Mouse (Mus musculus) forebrain, embryonic 11.5 days (tissue): ENCODE data around the gene Gng12. TPM values are rescaled to one million over a fixed set of nuclear protein-coding genes. Genes with fewer than 3 reads are reported as not detected.

Source experiments
- ATAC-seq: fragments of 200-750 bp; cut with Nextera tagmentation; replicated peaks from 2 replicates; pipeline ENCODE4 v1.8.0; 2017; ENCODE audit warnings: moderate TSS enrichment; ENCODE audit not compliant: low FRiP score
- DNase-seq: peaks from one replicate; pipeline ENCODE4 v3.0.0-alpha.2; 2017; ENCODE audit warnings: low spot score
- H3K27ac ChIP-seq: fragments of 300-500 bp; sonication (generic); 2 replicates; pipeline ENCODE4 v1.5.1; 2014; ENCODE audit warnings: low read depth, low read length
- H3K27me3 ChIP-seq: fragments of 300-500 bp; sonication (generic); 2 replicates; pipeline ENCODE4 v1.6.1; 2014; ENCODE audit warnings: mild to moderate bottlenecking, low read length, mixed read lengths; ENCODE audit not compliant: control insufficient read depth, insufficient read depth
- H3K36me3 ChIP-seq: fragments of 300-500 bp; sonication (generic); 2 replicates; pipeline ENCODE4 v1.6.1; 2014; ENCODE audit warnings: mild to moderate bottlenecking, low read length, moderate library complexity, mixed read lengths; ENCODE audit not compliant: control insufficient read depth, insufficient read depth
- H3K4me1 ChIP-seq: fragments of 300-500 bp; sonication (generic); replicated peaks from 2 replicates; pipeline ENCODE4 v1.6.1; 2014; ENCODE audit warnings: low read length, mixed read lengths; ENCODE audit not compliant: control insufficient read depth, insufficient read depth
- H3K4me2 ChIP-seq: fragments of 300-500 bp; sonication (generic); 2 replicates; pipeline ENCODE4 v1.6.1; 2014; ENCODE audit warnings: low read depth, mild to moderate bottlenecking, low read length, moderate library complexity, mixed read lengths; ENCODE audit not compliant: severe bottlenecking
- H3K4me3 ChIP-seq: fragments of 300-500 bp; sonication (generic); 2 replicates; pipeline ENCODE4 v1.5.1; 2014; ENCODE audit warnings: low read depth, low read length
- H3K9ac ChIP-seq: fragments of 300-500 bp; sonication (generic); 2 replicates; pipeline ENCODE4 v1.6.1; 2014; ENCODE audit warnings: low read length
- H3K9me3 ChIP-seq: fragments of 300-500 bp; sonication (generic); 2 replicates; pipeline ENCODE4 v1.6.1; 2016; ENCODE audit warnings: low read length, mixed read lengths; ENCODE audit not compliant: control insufficient read depth
- WGBS: fragments of 180-500 bp; shearing (Covaris S2); extraction: QIAGEN DNeasy Blood & Tissue Kit; methylation state at CpG from one replicate; pipeline ENCODE4 v1.1.7; 2014; 5-methylcytosine and 5-hydroxymethylcytosine counted together
- polyA plus RNA-seq: library from polyadenylated mRNA; unstranded; fragments of >200 nt; fragmentation: Nextera tagmentation; extraction: Ambion mirVana; gene quantifications from 2 replicates; pipeline ENCODE4 v1.2.1, GENCODE M21; 2014

The Gng12 gene
- polyA plus RNA-seq, 1 experiment from 2014 or later, result 46.2 TPM

GRCm38 (mm10) chr6:66985500-66985899 lies 89.3 kb downstream of the Gng12 start:
- H3K9ac ChIP-seq, result no peak overlapping the region
- no peaks in the 10 kb centered on the region for H3K27me3 ChIP-seq
- H3K36me3 ChIP-seq, result no peaks in the 10 kb centered on the region
- no peak overlapping the region for H3K4me3 ChIP-seq
- no peak overlapping the region for H3K27ac ChIP-seq
- H3K9me3 ChIP-seq, result no peaks in the 10 kb centered on the region
- DNase-seq (no peak), ATAC-seq (no peak)
- 77% methylated on average over 7 of the region's 7 CpGs for WGBS
- H3K4me1 ChIP-seq, result no peaks in the 10 kb centered on the region
- no peak overlapping the region for H3K4me2 ChIP-seq

GRCm38 (mm10) chr6:66986063-66986462 lies 89.9 kb downstream of the Gng12 start:
- Histone ChIP-seq H3K9ac (no peak overlapping the region), H3K27ac (no peak overlapping the region), H3K27me3 (no peaks in the 10 kb centered on the region), H3K9me3 (no peaks in the 10 kb centered on the region), H3K36me3 (no peaks in the 10 kb centered on the region), H3K4me3 (no peak overlapping the region), H3K4me2 (no peak overlapping the region), H3K4me1 (no peaks in the 10 kb centered on the region)
- DNase-seq, result no peak
- ATAC-seq, result no peak
- 87% methylated on average over 12 of the region's 12 CpGs for WGBS

GRCm38 (mm10) chr6:66987643-66988042 lies 91.4 kb downstream of the Gng12 start:
- DNase-seq (no peak), ATAC-seq (no peak)
- Histone ChIP-seq H3K27ac (no peak overlapping the region), H3K9me3 (no peaks in the 10 kb centered on the region), H3K4me1 (no peaks in the 10 kb centered on the region), H3K9ac (no peak overlapping the region), H3K27me3 (no peaks in the 10 kb centered on the region), H3K4me2 (no peak overlapping the region), H3K36me3 (no peaks in the 10 kb centered on the region), H3K4me3 (no peak overlapping the region)
- 81% methylated on average over 3 of the region's 3 CpGs for WGBS

GRCm38 (mm10) chr6:66988363-66988762 lies 92.2 kb downstream of the Gng12 start:
- Histone ChIP-seq H3K4me3 (no peak overlapping the region), H3K27ac (no peak overlapping the region), H3K4me2 (no peak overlapping the region), H3K36me3 (no peaks in the 10 kb centered on the region), H3K4me1 (no peaks in the 10 kb centered on the region), H3K27me3 (no peaks in the 10 kb centered on the region), H3K9me3 (no peaks in the 10 kb centered on the region), H3K9ac (no peak overlapping the region)
- DNase-seq (no peak), ATAC-seq (no peak)
- WGBS, result 90% methylated on average over 9 of the region's 9 CpGs

- no peaks in the 10 kb centered on the region for H3K27me3 ChIP-seq
- ATAC-seq (no peak), DNase-seq (no peak)
- no peak overlapping the region for H3K9ac ChIP-seq
- no peak overlapping the region for H3K4me2 ChIP-seq
- WGBS, result 89% methylated on average over 6 of the region's 6 CpGs
- H3K4me3 ChIP-seq, result no peak overlapping the region
- H3K9me3 ChIP-seq, result no peaks in the 10 kb centered on the region
- H3K4me1 ChIP-seq, result no peaks in the 10 kb centered on the region
- H3K27ac ChIP-seq, result no peak overlapping the region
- H3K36me3 ChIP-seq, result no peaks in the 10 kb centered on the region
These were observed 92.8 kb downstream of the Gng12 start for GRCm38 (mm10) chr6:66989037-66989436.

DNA sequence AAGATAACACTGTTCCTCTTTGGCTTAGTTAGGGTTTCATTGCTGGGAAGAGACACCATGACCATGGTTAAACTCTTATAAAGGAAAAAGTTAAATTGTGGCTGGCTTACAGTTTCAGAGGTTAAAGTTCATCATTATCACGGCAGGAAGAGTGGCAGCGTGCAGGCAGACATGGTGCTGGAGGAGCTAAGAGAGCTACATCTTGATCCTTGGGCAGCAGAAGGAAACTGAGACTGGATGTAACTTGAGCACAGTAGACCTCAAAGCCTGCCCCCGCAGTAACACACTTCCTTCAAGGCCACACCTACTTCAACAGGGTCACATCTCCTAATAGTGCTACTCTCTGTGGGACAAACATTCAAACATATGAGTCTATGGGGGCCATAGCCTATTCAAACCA lies 93.3 kb downstream of the Gng12 start:
- Histone ChIP-seq H3K4me3 (no peak overlapping the region), H3K27me3 (no peaks in the 10 kb centered on the region), H3K9me3 (no peaks in the 10 kb centered on the region), H3K9ac (no peak overlapping the region), H3K36me3 (no peaks in the 10 kb centered on the region), H3K4me1 (no peaks in the 10 kb centered on the region), H3K4me2 (no peak overlapping the region), H3K27ac (no peak overlapping the region)
- WGBS, result 86% methylated on average over 3 of the region's 3 CpGs
- no peak for DNase-seq
- no peak for ATAC-seq

DNA sequence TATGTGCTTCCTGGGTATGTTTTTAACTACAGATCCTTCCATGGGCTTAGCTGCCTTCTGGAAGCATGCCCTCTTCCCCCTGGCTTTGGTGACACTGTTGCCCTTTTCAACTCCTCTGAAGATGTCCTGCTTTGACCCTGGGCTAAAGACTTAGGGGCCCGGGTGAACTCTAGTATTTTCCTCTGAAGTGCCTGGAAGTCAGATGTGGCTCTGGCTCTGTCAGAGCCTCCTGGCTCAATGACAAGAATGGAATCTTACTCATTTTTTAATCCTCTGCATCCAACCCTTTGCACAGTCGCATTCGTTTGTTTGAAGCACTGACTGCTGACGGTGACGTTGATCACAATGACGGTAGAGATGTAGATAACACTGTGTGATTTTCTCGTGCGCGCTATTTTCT lies 96.0 kb downstream of the Gng12 start:
- Histone ChIP-seq H3K36me3 (no peaks in the 10 kb centered on the region), H3K9me3 (no peaks in the 10 kb centered on the region), H3K4me1 (no peaks in the 10 kb centered on the region), H3K27me3 (no peaks in the 10 kb centered on the region), H3K4me3 (no peak overlapping the region), H3K9ac (no peak overlapping the region), H3K4me2 (no peak overlapping the region), H3K27ac (no peak overlapping the region)
- WGBS, result 88% methylated on average over 9 of the region's 9 CpGs
- ATAC-seq (no peak), DNase-seq (no peak)

DNA sequence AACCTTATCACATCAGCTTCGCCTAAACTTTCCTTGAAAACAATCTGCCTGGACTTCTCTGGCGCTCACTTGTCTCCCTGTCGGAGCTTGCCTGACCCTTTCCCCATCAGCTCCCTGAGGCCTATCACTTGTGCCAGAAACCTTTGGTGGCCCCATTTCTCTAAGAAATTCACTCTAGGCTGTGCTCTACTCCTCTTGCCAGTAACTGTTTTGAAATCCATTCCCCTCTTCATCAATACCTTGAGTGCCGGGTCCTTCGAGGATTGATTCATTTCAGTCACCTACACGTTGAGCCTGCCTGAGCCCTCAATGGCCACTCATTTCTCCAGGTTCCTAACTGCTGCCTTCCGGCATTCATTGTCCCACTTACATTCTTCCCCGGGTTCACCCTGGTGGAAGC lies 96.6 kb downstream of the Gng12 start:
- H3K4me1 ChIP-seq, result no peaks in the 10 kb centered on the region
- no peak overlapping the region for H3K4me2 ChIP-seq
- no peak overlapping the region for H3K27ac ChIP-seq
- no peak overlapping the region for H3K9ac ChIP-seq
- H3K27me3 ChIP-seq, result no peaks in the 10 kb centered on the region
- 93% methylated on average over 8 of the region's 8 CpGs for WGBS
- no peak for ATAC-seq
- H3K9me3 ChIP-seq, result no peaks in the 10 kb centered on the region
- no peak overlapping the region for H3K4me3 ChIP-seq
- H3K36me3 ChIP-seq, result no peaks in the 10 kb centered on the region
- DNase-seq, result no peak

DNA sequence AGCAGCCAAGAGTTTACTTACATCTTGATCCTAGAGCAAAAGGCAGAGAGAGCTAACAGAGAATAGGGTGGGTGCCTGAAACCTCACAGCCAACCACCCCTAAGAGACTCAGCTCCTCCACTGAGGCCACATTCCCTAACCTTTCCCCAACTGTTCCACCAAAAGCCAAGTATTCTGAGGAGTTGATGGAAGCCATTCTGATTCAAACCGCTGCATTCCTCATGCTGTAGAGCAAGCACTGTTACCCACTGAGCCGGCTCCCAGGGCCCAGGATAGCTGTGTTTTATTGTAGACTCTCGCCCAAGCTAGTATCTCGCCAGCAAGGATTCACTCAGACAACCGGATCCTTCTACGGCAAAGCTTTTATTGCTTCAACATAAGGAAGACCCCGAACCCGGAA lies 98.8 kb downstream of the Gng12 start:
- ATAC-seq (no peak), DNase-seq (no peak)
- Histone ChIP-seq H3K36me3 (no peaks in the 10 kb centered on the region), H3K9ac (no peak overlapping the region), H3K9me3 (no peaks in the 10 kb centered on the region), H3K4me1 (no peaks in the 10 kb centered on the region), H3K27ac (no peak overlapping the region), H3K27me3 (no peaks in the 10 kb centered on the region), H3K4me3 (no peak overlapping the region), H3K4me2 (no peak overlapping the region)
- WGBS, result 97% methylated on average over 8 of the region's 8 CpGs
